Mouse (Mus musculus): ENCODE results near the gene B3galt2.

GRCm38 (mm10) chr1:143608911-143609310, 31.6 kb upstream of the B3galt2 start:
- TF ChIP-seq CTCF (IDR thresholded peaks at IDR 0.05; ENCODE audit: borderline replicate concordance, insufficient read depth, low read length) (no peak), POLR2A (IDR thresholded peaks at IDR 0.05; ENCODE audit: low read depth, low read length) (no peak)

All from embryonic fibroblast, embryonic 13.5 days (primary cell).